Mouse (Mus musculus) heart, adult 18-20 months (tissue): Measurements from ENCODE around the gene Tbc1d10c. TPM values are rescaled to one million over a fixed set of nuclear protein-coding genes. Genes with fewer than 3 reads are reported as not detected.

Experiments used
- DNase-seq, 2 experiments: peaks; one replicate each; pipeline ENCODE4 v3.0.0; 2021 to 2022; ENCODE audit warnings: mixed read lengths in 1 of 2
- total RNA-seq, 2 experiments: library from RNA; stranded (reverse); gene quantifications; 2 replicates each; pipeline ENCODE4 v1.2.3; 2021

The Tbc1d10c gene
- total RNA-seq, 2 experiments from 2014 or later = 12.0 to 20.2 TPM

DNA sequence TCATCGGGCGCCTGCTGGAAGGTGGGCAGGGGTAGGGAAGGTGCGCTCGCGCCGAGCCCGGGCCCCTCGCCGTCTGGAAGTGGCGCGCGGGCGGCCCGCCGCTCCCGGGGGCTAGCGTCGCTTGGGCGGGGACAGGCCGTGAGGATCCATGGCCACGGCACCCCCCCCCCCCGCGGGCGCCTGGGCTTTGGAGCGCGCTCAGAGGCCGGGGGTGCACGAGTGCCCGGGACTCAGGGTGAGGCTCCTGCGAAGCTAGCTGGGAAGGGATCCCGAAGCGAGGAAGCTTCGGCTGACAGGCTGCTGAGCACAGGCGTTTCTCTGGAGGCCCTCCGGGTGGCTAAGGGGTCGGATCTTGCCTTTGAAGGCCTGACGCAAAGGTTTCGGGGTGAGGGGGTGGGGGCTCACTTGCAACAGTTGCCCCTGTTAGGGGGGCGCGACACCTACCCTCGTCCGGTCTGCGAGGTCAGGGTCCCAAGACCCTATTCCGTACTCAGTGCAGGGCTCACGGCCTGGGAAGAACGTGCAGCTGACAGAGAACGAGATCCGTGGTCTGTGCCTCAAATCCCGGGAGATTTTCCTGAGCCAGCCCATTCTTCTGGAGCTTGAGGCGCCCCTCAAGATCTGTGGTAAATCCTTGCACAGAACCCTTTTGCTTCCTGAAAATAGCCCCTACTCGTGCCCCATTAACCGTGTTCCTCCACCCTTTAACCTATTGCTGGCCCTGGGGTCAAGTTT lies 1.3 kb upstream of the Tbc1d10c start:
- DNase-seq = no peak

DNA sequence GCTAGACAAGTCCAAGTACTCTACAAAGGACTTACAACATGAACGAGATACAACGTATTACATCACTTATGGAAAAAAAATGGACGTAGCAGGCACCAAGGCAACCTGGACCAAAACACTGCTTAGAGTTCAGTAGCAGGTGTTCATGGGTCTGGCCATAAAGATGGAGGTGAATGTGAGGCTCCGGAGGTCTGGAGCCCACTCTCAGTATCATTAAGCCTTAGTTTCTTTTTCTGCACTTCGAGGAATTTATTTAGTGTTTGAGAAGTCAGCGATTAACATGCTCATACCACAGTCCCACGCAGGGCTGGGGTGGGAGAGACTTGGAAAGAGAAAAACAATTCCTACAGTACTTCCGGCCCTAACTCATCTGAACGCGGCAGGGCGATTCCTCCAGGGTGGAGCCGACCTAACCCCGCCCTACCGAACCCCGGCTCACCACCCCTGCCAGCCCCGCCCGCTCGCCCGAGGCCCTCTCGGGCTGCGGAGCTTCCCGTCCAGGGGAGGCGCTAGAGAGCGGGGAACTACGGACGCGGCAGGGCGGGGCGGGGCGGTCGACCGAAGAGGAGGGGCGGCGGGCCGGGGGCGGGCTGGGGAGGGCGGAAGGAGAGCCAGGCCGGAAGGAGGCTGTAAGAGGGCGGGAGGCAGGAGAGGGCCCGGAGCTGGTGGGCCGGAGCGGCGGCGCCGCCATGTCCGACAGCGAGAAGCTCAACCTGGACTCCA lies 605 bp upstream of the Tbc1d10c start, which contains the start of gene Ppp1ca:
Gene Ppp1ca (plus strand): TSS at position 538 of the 723 bp plus-strand sequence.
- peak; percentile 96 for DNase-seq

DNA sequence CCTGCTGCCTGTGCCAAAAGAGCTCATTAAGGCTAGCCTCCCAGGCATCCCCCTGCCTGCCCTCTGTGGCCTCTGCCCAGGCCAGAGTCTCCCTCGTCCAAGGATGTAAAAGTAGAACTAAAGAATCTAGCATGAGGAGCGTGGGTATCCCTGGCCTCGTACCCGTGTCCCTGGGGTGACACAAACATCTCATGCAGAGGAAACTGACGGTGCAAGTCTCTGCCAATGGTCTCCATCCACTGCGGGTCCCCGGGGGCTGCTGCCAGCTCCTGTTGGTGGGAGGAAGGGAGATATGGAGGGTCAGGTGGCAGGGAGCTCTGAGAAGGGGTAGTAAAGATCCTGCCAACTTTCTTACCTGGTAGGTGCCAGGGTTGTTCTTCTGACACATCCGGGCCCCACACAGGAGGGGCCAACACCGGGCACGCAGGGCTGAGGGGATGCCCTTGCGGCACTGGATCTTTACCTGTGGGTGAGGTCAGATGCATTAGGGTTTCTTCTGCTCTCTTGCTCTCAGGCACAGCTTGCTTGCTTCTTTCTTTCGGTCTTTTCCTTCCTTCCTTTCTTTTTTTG lies 1.9 kb downstream of the Tbc1d10c start:
- DNase-seq = no peak

DNA sequence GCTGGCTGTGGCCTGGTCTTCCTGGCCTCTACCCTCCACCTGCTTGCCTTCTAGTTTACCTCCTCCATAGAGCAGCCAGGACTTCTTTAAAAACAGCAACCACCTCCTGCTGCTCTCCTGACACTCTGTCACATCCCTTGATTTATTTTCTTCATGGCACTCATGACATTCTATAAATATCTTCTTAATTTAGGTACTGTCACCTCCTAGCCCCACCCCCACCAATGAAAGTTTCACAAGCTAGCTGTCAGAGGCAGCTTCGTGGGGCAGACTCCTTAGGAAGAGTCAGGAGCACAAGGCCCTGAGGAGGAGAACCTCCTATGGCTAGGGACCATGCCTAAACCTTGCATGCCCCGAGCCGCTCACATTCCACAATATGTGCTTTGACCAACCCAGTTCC lies 3.8 kb downstream of the Tbc1d10c start:
- no peak for DNase-seq

DNA sequence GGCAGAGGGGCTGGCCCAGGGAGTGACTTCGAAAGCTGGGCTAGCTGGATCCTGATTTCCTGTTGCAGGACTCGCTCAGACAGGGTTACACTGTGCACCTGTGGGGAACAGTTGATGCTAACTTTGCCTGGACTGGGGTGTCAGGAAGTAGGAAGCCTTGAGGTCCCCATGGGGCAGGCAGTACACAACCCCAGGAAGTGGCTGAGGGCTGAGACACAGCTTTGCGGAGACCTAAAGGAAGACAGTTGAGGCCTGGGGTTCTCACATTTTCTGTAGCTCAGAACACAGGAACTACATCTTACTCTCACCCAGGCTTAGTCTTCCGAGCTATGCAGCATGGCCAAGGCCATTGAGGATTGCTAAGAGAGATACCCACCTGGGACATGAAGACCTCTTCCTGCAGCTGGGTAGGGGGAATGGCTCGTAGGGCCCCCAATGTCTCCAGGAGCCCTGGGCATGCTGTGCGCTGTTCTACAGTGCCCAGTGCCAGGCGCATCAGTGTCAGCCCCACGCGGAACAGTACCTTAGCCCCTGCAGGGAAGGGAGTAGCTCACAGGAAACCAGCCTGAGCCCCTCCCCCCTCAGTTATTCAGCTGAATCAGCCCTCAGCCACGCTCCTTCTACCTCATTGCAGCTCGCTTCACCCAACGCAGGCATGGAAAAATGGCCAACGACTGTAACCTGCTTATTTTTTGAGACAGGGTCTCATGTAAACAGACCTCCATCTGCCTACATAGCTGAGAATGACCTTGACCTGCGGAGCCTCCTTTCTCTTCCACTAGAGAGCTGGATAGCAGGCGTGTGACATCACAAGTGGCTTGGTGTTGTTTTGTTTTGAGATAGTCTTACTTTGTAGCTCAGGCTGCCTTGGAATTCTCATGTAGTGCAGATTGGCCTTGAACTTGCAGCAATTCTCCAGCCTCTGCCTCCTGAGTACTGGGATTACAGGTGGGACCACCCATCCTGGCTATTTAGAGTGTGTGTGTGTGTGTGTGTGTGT lies 5.8 kb downstream of the Tbc1d10c start:
- no peak for DNase-seq

DNA sequence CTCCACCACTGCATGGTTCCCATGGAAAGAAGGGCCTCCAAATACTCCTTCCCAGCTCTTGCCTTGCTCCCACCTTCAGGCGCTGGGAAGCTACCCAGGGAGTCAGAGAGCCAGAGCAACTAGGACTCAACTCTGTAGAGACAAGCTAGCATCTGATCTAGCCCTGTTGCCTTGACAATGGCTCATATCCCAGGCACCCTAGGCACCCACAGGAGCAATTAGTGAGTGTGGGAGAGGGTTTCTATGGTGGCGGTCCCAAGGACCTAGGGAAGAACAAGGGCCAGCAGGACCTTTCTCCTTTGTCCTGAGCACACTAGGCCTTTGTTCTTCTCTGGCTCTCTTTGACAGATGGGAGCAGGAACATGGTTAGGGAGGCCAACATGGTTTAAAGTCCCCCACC lies 7.4 kb downstream of the Tbc1d10c start:
- no peak for DNase-seq

DNA sequence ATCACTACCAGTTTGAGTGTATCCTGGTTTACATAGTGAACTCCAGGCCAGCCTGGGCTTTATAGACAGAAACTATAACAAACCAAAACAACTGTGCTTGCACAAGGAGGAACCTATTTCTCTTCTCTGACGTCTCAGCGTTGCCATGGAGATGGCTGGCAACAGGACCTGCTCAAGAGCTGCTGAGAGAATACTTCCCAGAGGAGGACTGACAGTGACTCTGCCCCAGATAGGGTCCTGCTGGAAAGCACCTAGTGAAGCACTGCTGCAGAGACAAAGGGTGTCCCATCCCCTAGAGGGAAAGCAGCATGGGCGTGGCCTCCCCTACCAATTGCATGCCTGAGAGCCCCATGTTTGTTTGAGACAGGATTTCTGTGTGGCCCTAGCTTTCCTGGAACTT lies 9.2 kb downstream of the Tbc1d10c start:
- DNase-seq = peak; percentile 63 to 81

DNA sequence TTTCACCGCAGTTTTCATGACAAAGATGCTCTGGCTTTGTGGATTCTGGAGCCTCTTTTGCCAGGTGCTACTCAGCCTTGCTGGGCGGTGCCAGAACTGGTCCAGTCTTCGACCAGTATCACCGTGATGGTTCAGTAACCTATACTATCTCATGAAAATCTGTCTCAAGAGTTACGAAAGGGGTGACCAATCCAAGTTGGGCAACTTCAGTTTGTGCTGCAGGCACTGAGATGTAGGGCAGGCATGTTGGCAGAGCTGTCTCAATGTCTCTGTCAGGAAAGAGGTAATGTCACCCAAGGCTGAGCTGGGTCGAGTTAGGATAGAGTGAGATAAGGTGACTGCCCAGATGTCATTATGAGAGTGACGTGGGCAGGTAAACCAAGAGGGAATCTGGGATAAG lies 10.7 kb downstream of the Tbc1d10c start:
- DNase-seq = no peak

DNA sequence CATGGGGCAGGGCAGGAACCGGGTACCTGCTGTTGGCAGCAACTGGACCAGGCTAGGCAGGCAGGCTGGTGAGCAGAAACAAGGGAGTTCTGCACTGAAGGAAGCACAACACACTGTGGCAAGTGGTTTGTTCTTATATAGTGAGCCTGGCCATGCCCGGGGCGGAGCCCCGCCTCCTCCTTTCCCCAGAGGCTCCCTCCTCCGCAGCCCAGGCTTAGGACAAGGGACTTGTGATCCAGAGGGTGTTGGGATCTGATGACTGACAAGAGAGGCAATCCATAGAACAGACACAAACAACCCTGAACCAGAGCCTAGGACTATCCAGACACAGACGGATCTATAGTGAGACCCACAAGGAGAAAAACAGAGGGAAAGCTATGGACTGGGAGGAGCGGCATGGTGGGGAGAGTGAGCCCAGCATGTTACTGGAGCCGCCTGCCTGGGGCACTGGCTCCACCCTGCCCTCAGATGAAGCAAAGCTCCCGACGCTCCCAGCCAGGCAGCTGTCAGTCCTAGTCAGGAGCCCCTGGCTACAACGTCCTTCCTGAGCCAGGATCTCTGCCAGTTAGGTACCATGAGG lies 15.6 kb downstream of the Tbc1d10c start, which contains the start of gene Carns1:
Gene Carns1 (minus strand): TSS at position 112 of the 580 bp plus-strand sequence.
- peak; percentile 56 to 70 for DNase-seq

DNA sequence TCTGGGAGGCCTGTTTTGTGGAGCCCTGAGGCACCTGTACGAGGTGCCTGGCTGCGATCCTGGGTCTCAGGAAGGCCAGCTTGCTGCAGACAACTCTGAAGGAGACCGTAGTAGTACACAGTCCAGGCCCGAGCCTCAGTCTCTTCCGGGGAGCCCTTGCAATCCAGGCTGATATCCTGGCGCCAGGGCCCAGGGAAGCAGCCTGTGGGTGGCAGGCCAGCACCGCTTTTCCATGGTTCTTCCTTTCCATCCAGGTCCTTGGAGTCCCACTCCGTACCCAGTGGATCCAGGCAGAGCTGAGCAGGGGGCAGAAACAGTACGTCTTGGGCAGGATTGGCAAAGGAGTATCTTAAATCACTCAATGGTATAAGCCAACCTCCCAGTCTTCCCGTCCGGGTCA lies 18.2 kb downstream of the Tbc1d10c start:
- no peak for DNase-seq

DNA sequence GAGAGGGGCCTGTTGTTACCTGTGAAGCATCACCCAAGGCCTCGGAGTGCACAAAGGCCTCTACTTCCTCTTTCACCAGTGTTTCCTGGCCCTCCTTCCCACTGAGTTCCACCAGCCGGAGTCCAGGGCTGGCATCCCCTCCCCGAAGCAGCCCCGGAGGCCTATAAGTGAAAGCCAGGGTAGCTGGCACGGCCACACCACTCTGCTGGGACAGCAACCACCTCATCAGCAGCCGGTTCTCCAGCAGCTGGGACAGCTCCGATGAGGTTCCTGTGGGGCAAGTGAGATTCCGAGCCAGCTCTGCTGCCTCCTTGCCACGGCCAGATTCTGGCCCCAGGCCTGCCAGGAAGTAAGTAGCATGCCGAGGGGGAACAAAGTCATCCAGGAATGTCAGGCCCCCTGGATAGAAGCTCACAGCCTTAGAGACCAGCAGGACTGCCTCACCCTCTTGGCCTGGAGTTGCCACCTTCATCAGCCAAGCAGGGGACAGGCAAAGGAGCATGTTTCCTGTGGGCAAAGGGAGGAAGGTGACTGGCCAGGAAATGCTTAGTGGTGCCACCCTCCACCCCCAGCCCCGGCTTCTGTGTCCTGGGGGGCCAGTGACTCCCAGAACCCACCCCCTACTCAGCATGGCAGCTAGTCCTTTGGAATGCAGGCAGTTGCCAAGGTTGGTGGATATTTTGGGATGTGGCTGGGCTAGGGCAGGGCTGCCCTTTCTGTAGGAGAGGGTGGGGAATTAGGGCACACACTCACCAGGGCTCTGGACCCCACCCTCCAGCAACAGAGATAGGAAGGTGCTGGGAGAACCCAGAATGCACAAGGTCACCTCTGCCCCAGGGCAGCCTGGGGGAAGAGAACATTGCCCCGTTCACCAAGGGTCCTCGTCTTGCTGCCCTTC lies 19.4 kb downstream of the Tbc1d10c start:
- DNase-seq = peak; percentile 64 to 76

DNA sequence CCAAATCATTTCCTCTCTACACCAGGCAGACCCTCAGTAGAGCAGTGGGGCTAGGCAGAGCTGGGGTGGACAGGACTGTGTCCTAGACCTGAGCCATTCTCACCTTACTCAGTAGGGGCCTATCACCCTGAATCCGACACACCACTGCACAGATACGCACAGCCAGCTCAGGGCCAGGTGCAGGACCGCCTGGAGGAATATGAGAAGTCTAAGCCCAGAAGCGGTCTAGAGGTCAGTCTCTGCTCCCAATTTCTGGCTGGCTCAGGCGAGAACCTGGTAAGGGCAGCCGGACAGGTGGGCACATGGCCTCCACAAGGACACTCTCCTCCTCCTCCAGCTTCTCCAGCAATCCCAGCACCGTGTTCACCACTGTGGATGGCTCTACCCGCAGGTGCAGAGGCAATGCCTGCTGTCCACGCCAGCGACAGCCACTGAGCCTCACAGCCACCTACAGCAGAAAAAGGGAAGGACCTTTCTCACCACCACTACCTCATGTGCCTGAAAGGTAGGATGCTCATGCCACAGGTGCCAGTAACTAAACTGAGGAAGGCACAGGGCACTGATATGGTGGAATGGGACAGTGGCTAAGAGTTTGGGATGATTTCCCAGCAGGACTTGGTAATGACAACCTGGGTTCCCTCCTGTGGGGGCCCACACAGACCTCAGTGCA lies 20.2 kb downstream of the Tbc1d10c start:
- no peak for DNase-seq

DNA sequence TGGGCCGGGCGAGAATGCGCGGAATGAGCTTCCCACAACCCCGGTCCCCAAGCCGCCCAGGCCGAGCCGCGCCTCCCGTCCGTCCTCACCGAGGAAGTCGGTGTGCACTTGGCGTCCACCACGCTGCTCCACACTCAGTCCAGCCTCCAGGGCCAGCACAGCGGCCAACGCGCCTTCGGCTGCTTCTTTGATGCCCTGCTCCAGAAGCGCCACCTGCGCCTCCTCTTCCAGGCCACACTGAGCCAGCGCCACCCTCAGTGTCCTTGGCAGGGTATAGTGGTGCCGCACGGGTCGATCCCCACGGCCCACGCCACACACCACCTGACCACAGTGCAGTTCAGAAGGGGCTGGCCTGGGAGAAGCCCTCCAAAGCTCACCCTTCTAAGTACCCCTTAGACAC lies 21.3 kb downstream of the Tbc1d10c start:
- DNase-seq = no peak

DNA sequence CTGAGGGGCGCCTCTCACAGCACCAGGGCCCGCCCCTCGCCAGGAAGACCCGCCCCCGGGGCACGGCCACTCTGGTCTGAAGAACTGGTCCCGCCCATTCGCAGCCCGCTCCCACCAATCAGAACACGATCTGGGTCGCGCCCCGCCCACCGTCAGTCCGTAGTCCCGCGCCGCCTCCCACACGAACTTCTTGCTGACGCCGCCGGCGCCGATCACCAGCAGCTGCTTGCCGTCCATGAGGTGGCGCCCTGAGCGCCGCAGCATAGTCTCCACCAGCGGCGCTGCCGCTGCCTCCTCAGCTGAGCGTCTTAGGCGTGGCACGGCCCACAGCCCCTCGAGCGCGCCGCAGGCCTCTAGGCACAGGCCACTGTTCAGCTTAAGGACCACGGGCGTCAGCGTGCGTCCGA lies 21.7 kb downstream of the Tbc1d10c start:
- DNase-seq = peak; percentile 99 to 100

DNA sequence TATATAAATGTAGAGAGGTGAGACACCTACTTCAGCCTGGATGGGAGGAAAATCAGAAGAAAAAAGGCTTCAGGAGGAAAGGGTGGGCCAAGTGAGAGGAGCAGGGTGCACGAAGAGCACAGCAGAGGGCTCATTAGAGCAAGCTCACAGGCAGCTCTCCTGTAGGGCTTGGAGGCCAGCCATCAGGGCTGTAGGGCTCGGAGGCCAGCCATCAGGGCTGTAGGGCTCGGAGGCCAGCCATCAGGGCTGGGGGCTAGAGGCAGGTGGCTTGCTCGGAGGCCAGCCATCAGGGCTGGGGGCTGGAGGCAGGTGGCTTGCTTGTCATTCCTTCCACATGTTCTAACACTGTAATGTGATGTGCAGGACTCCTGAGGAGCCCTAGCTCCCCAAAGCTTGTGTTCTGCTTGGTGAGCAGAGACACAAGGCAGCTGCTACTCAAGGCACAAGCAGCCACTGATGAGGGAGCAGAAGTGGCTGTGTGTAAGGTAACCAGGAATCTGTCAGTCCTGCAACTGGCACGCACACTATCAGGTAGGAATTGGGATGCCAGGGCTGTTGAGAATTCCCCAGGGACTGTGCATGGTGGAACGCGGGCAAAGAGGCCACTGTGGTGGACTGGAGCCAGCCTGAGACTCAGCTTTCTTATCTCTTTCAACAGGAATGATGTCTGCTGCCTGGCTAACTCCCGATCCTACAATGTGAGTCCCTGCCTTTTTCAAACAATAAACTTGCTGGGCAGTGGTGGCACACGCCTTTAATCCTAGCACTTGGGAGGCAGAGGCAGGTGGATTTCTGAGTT lies 24.2 kb downstream of the Tbc1d10c start:
- peak in 1 of 2 experiments; percentile 45 for DNase-seq

DNA sequence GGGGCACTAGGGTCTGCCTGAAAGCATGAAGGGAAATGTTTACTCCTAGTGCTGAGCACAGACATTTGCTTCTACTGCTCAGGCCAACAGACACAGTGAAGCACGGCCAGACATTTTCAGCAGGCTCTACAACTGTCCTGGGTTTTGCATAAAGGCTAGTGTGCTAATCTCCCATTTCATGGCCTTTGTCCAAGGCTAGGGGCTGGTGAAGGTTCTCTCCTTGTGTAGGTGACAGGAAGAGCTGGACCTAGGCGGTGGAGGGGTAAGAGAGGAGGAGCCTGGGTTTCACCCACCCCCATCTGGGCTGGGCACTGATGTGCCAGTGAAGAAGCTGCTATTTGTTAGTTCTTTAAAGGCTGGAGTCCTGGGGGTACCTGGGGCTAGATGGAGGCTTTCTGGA lies 26.4 kb downstream of the Tbc1d10c start:
- DNase-seq = no peak

DNA sequence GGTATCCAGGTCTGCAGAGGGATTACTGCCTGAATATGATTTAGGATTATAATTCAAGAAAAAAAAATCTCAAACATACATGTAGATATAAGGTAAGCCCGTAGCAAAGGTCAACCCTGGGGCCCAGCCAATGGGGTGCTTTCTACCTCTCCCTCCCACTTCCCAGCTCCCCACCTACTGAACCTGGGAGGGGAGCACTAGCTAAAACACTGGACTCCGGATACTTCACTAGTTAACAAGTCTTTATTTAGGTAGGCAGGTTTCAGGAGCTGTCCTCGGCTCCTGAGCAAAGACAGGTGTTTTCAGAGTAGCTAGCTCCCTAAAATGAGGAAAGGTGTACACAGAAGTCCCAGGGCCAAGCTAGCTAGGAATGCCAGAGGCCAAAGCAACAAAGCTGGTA lies 27.0 kb downstream of the Tbc1d10c start:
- no peak for DNase-seq

DNA sequence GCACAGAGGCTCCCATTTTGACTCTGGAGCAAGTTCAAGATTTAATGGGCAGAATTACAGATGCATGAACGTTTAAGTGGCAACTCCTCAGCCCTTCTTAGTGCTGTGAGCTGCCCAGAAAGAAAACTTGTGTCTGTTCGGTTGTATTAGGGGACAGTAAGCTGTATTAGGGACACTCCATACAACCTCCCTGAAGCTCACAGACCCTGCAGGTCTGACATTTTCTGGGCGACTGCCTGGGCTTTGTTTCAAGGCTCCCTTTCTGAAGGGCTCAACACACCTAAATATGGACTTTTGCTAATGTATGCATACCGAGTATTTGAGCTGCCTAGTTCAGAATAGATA lies 27.6 kb downstream of the Tbc1d10c start:
- no peak for DNase-seq
